23 mouse cellular contexts compared by ENCODE assay signal in the genomic region with DNA sequence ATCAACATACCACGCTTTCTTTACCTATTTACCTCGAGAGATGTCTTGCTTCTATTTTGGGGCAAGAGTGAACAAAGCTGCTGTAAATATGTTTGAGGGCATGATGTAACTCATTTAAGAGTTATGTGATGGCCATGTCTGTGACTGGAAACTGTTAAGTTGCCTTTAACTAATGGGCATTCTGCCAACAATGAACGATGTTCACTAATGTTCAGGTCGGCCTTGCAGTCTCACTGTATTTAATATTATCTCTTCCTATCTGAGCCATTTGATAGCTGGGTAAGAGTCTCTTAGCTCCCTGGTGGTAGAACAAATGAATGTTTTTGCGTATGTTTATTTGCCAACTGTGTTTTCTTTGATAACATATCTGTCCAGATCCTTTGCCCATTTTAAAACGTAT. TPM values are rescaled to one million over a fixed set of nuclear protein-coding genes. Genes with fewer than 3 reads are reported as not detected.
DNase-seq lines count a peak whose midpoint lies in the region; ATAC-seq and TF ChIP-seq lines count a peak whose summit lies in the region.
"Had no signal": no experiment of that assay in that cellular context is flagged by ENCODE, and none has a peak within 500 bp of the region (broad histone marks: within the 10 kb centered on the region; RNA-seq: fewer than 3 reads in every experiment).

No protein-coding gene starts in this region.

- 0 out of 2 replicates have a peak, but pooled peaks cover 9% of the 10 kb centered on the region for H3K4me1 ChIP-seq in intestine, postnatal 0 days (replicated peaks; ENCODE audit: control insufficient read depth, insufficient read depth, low read length)
- H3K4me1 ChIP-seq in intestine, embryonic 15.5 days (replicated peaks), result peaks cover 10% of the 10 kb centered on the region

- H3K27me3 ChIP-seq in intestine, postnatal 0 days (replicated peaks; ENCODE audit: control insufficient read depth, insufficient read depth, low read length), result no peaks in the 10 kb centered on the region
- H3K27me3 ChIP-seq in intestine, embryonic 15.5 days (replicated peaks), result no peaks in the 10 kb centered on the region
- H3K27me3 ChIP-seq: embryonic facial prominence, embryonic 13.5 days; embryonic facial prominence, embryonic 15.5 days; forebrain, embryonic 12.5 days had no signal

- DNase-seq in MN1 (ENCODE audit: low spot score), result peak; percentile 58
- no peak for DNase-seq in right cerebral cortex, adult 2 months (ENCODE audit: low spot score in 2 of 2)
- DNase-seq in thymus, postnatal 14 days, result no peak
- DNase-seq: adrenal gland, adult 2 months; adrenal gland, postnatal 10 days; adrenal gland, postnatal 25 days; cerebellum, adult 11 months; cerebellum, adult 18-20 months; cerebellum, adult 8-10 months; cerebellum, adult 9-11 months; cerebellum, postnatal 14 days; cerebellum, postnatal 36 days; embryo, embryonic 11 days; forebrain, postnatal 0 days had no signal

- ATAC-seq in intestine, postnatal 0 days, result no peak
- no peak for ATAC-seq in intestine, embryonic 15.5 days
- ATAC-seq in megakaryocyte-erythroid progenitor cell, adult 5-6 weeks (replicated peaks; ENCODE audit: low FRiP score, low TSS enrichment, poor library complexity, severe bottlenecking), result peak; percentile 36
- ATAC-seq: forebrain, embryonic 14.5 days; forebrain, postnatal 0 days had no signal

- H3K27ac ChIP-seq in intestine, postnatal 0 days (ENCODE audit: low read depth, low read length), result no peak overlapping the region
- no peak overlapping the region for H3K27ac ChIP-seq in intestine, embryonic 15.5 days
- H3K27ac ChIP-seq: embryonic facial prominence, embryonic 13.5 days; embryonic facial prominence, embryonic 15.5 days; forebrain, embryonic 10.5 days; forebrain, embryonic 12.5 days had no signal

- H3K9ac ChIP-seq in intestine, postnatal 0 days (ENCODE audit: low read depth, low read length), result no peak overlapping the region
- H3K9ac ChIP-seq in intestine, embryonic 15.5 days, result no peak overlapping the region
- H3K9ac ChIP-seq: embryonic facial prominence, embryonic 15.5 days; forebrain, embryonic 12.5 days; forebrain, postnatal 0 days had no signal

- H3K4me2 ChIP-seq in intestine, postnatal 0 days (replicated peaks; ENCODE audit: low read depth), result 0 out of 2 replicates have a peak overlapping the region, but pooled peaks have one; percentile 70
- no peak overlapping the region for H3K4me2 ChIP-seq in intestine, embryonic 15.5 days (replicated peaks)
- H3K4me2 ChIP-seq: embryonic facial prominence, embryonic 13.5 days; embryonic facial prominence, embryonic 15.5 days; forebrain, embryonic 12.5 days had no signal

- no peak overlapping the region for H3K4me3 ChIP-seq in intestine, postnatal 0 days (ENCODE audit: low read depth, low read length)
- no peak overlapping the region for H3K4me3 ChIP-seq in intestine, embryonic 15.5 days (replicated peaks)
- H3K4me3 ChIP-seq: embryonic facial prominence, embryonic 13.5 days; embryonic facial prominence, embryonic 15.5 days; erythroblast, embryonic 14.5 days; forebrain, embryonic 10.5 days; forebrain, embryonic 12.5 days had no signal

- TF ChIP-seq CTCF in intestine, postnatal 0 days (IDR thresholded peaks at IDR 0.05; ENCODE audit: low read depth), result no peak

- H3K36me3 ChIP-seq in intestine, postnatal 0 days (ENCODE audit: control insufficient read depth, insufficient read depth), result no peaks in the 10 kb centered on the region
- H3K36me3 ChIP-seq in intestine, embryonic 15.5 days, result no peaks in the 10 kb centered on the region
- H3K36me3 ChIP-seq: embryonic facial prominence, embryonic 13.5 days; embryonic facial prominence, embryonic 15.5 days; forebrain, embryonic 10.5 days; forebrain, embryonic 12.5 days had no signal

- WGBS in intestine, postnatal 0 days, result 40% methylated on average over 6 of the region's 6 CpGs
- 60% methylated on average over 6 of the region's 6 CpGs for WGBS in intestine, embryonic 15.5 days

- no peaks in the 10 kb centered on the region for H3K9me3 ChIP-seq in intestine, postnatal 0 days (ENCODE audit: control insufficient read depth)
- H3K9me3 ChIP-seq in intestine, embryonic 15.5 days, result no peaks in the 10 kb centered on the region
- H3K9me3 ChIP-seq: embryonic facial prominence, embryonic 13.5 days; embryonic facial prominence, embryonic 15.5 days; forebrain, embryonic 10.5 days; forebrain, embryonic 12.5 days had no signal

RNA-seq across cellular contexts. Expression of a gene that starts 13.0 kb away (rescaled TPM):
- polyA plus RNA-seq in intestine, postnatal 0 days (2015; fragmentation: Nextera tagmentation; extraction: Ambion mirVana), result 7.3 and 8.6 TPM in 2 replicates
- 26.5 and 27.4 TPM in 2 replicates for polyA plus RNA-seq in intestine, embryonic 15.5 days (2015; fragmentation: Nextera tagmentation; extraction: Ambion mirVana)
- 45.5 and 46.0 TPM in 2 replicates for total RNA-seq in megakaryocyte-erythroid progenitor cell, adult 5-6 weeks (2014; fragmentation: Nextera tagmentation)
- 35.2 and 39.0 TPM in 2 replicates for total RNA-seq in megakaryocyte-erythroid progenitor cell, adult 5-6 weeks (2017)

RNA-seq across cellular contexts. Expression of a gene that starts 14.1 kb away (rescaled TPM):
- 15.6 and 17.3 TPM in 2 replicates for polyA plus RNA-seq in intestine, postnatal 0 days (2015; fragmentation: Nextera tagmentation; extraction: Ambion mirVana)
- 27.9 and 28.4 TPM in 2 replicates for polyA plus RNA-seq in intestine, embryonic 15.5 days (2015; fragmentation: Nextera tagmentation; extraction: Ambion mirVana)
- total RNA-seq in megakaryocyte-erythroid progenitor cell, adult 5-6 weeks (2014; fragmentation: Nextera tagmentation), result 69.0 and 74.9 TPM in 2 replicates
- total RNA-seq in megakaryocyte-erythroid progenitor cell, adult 5-6 weeks (2017), result 63.7 and 89.1 TPM in 2 replicates

RNA-seq across cellular contexts. Expression of a gene that starts 58.9 kb away (rescaled TPM):
- 41.9 and 46.6 TPM in 2 replicates for polyA plus RNA-seq in intestine, postnatal 0 days (2015; fragmentation: Nextera tagmentation; extraction: Ambion mirVana)
- 46.6 and 49.5 TPM in 2 replicates for polyA plus RNA-seq in intestine, embryonic 15.5 days (2015; fragmentation: Nextera tagmentation; extraction: Ambion mirVana)
- 21.0 and 25.6 TPM in 2 replicates for total RNA-seq in megakaryocyte-erythroid progenitor cell, adult 5-6 weeks (2014; fragmentation: Nextera tagmentation)
- total RNA-seq in megakaryocyte-erythroid progenitor cell, adult 5-6 weeks (2017), result 14.8 and 16.4 TPM in 2 replicates
